Mouse (Mus musculus) hindbrain, embryonic 14.5 days (tissue): ENCODE measurements at regions not wholly inside any gene's neighbourhood (a gene's known extent, or its start where the extent isn't known, plus 50 kb on each side); places are given as distances from the start of the nearest gene placed in this dataset.

Source experiments
- ATAC-seq: fragments of 200-750 bp; cut with Nextera tagmentation; 2 replicates; pipeline ENCODE4 v1.8.0; 2017; ENCODE audit warnings: moderate number of reproducible peaks, mild to moderate bottlenecking, moderate TSS enrichment, moderate library complexity; ENCODE audit not compliant: low FRiP score
- DNase-seq: peaks from one replicate; pipeline ENCODE4 v3.0.0-alpha.2; 2015; ENCODE audit warnings: low spot score
- H3K27ac ChIP-seq: fragments of 300-500 bp; sonication (generic); 2 replicates; pipeline ENCODE4 v1.5.1; 2014; ENCODE audit warnings: mild to moderate bottlenecking, moderate library complexity
- H3K27me3 ChIP-seq: fragments of 300-500 bp; sonication (generic); 2 replicates; pipeline ENCODE4 v1.6.1; 2014; ENCODE audit warnings: mild to moderate bottlenecking, low read length, mixed read lengths; ENCODE audit not compliant: control insufficient read depth, insufficient read depth
- H3K36me3 ChIP-seq: fragments of 300-500 bp; sonication (generic); replicated peaks from 2 replicates; pipeline ENCODE4 v1.6.1; 2014; ENCODE audit not compliant: control insufficient read depth, insufficient read depth
- H3K4me1 ChIP-seq: fragments of 300-500 bp; sonication (generic); replicated peaks from 2 replicates; pipeline ENCODE4 v1.6.1; 2014; ENCODE audit warnings: antibody characterized with exemption, low read length, mixed read lengths; ENCODE audit not compliant: control insufficient read depth, insufficient read depth
- H3K4me2 ChIP-seq: fragments of 300-500 bp; sonication (generic); replicated peaks from 2 replicates; pipeline ENCODE4 v1.6.1; 2014; ENCODE audit warnings: mild to moderate bottlenecking, moderate library complexity
- H3K4me3 ChIP-seq: fragments of 300-500 bp; sonication (generic); replicated peaks from 2 replicates; pipeline ENCODE4 v1.5.1; 2014; ENCODE audit warnings: mild to moderate bottlenecking, low read length
- H3K9ac ChIP-seq: fragments of 300-500 bp; sonication (generic); 2 replicates; pipeline ENCODE4 v1.6.1; 2014
- H3K9me3 ChIP-seq: fragments of 300-500 bp; sonication (generic); 2 replicates; pipeline ENCODE4 v1.6.1; 2016; ENCODE audit warnings: low read length; ENCODE audit not compliant: control insufficient read depth
- WGBS: fragments of 180-500 bp; shearing (Covaris S2); extraction: QIAGEN DNeasy Blood & Tissue Kit; methylation state at CpG from one replicate; pipeline ENCODE4 v1.1.7; 2014; 5-methylcytosine and 5-hydroxymethylcytosine counted together

- Histone ChIP-seq H3K27ac (no peak overlapping the region), H3K9ac (no peak overlapping the region), H3K9me3 (no peaks in the 10 kb centered on the region), H3K36me3 (no peaks in the 10 kb centered on the region), H3K4me1 (peaks cover 20% of the 10 kb centered on the region), H3K4me3 (no peak overlapping the region), H3K4me2 (no peak overlapping the region), H3K27me3 (peaks cover 48% of the 10 kb centered on the region)
- DNase-seq (no peak), ATAC-seq (no peak)
- 38% methylated on average over 3 of the region's 3 CpGs for WGBS
Measured at GRCm38 (mm10) chr8:12500291-12500690, 72.5 kb upstream of the Spaca7 start.

GRCm38 (mm10) chr8:12501824-12502223 lies 71.0 kb upstream of the Spaca7 start:
- WGBS = 5% methylated on average over 11 of the region's 11 CpGs
- no peak for ATAC-seq
- Histone ChIP-seq H3K4me1 (peaks cover 20% of the 10 kb centered on the region), H3K9me3 (no peaks in the 10 kb centered on the region), H3K36me3 (no peaks in the 10 kb centered on the region), H3K4me3 (peak overlapping the region; percentile 25; the same call in 1 of the 2 replicates), H3K9ac (peak overlapping the region; percentile 37; the same call in 1 of the 2 replicates), H3K4me2 (peak overlapping the region; percentile 52), H3K27me3 (peaks cover 55% of the 10 kb centered on the region), H3K27ac (no peak overlapping the region)
- DNase-seq = no peak

- H3K4me3 ChIP-seq = peak overlapping the region; percentile 25
- H3K9ac ChIP-seq = peak overlapping the region; percentile 37
- H3K4me1 ChIP-seq = peaks cover 20% of the 10 kb centered on the region
- H3K27me3 ChIP-seq = peaks cover 55% of the 10 kb centered on the region
- WGBS = 0% methylated on average over 22 of the region's 22 CpGs
- DNase-seq = no peak
- no peaks in the 10 kb centered on the region for H3K9me3 ChIP-seq
- ATAC-seq = peak; percentile 71
- no peak overlapping the region for H3K27ac ChIP-seq
- no peaks in the 10 kb centered on the region for H3K36me3 ChIP-seq
- peak overlapping the region; percentile 52 for H3K4me2 ChIP-seq
Measured at GRCm38 (mm10) chr8:12502321-12502775, 70.5 kb upstream of the Spaca7 start.

GRCm38 (mm10) chr8:12502856-12503255 lies 70.0 kb upstream of the Spaca7 start:
- peaks cover 20% of the 10 kb centered on the region for H3K4me1 ChIP-seq
- H3K27me3 ChIP-seq = peaks cover 50% of the 10 kb centered on the region
- no peaks in the 10 kb centered on the region for H3K36me3 ChIP-seq
- H3K9me3 ChIP-seq = no peaks in the 10 kb centered on the region
- no peak for ATAC-seq
- DNase-seq = no peak
- no peak overlapping the region for H3K4me3 ChIP-seq
- WGBS = 7% methylated on average over 6 of the region's 6 CpGs
- H3K9ac ChIP-seq = no peak overlapping the region
- peak overlapping the region; percentile 65; the same call in 1 of the 2 replicates for H3K27ac ChIP-seq
- peak overlapping the region; percentile 52 for H3K4me2 ChIP-seq

- no peak overlapping the region for H3K27ac ChIP-seq
Measured at GRCm38 (mm10) chr8:12503344-12503743, 69.5 kb upstream of the Spaca7 start.

GRCm38 (mm10) chr8:12504240-12504639 lies 68.6 kb upstream of the Spaca7 start:
- no peaks in the 10 kb centered on the region for H3K9me3 ChIP-seq
- 1% methylated on average over 11 of the region's 11 CpGs for WGBS
- H3K36me3 ChIP-seq = no peaks in the 10 kb centered on the region
- peaks cover 47% of the 10 kb centered on the region for H3K27me3 ChIP-seq
- H3K4me1 ChIP-seq = peaks cover 20% of the 10 kb centered on the region
- ATAC-seq (no peak), DNase-seq (no peak)
- H3K4me2 ChIP-seq = peak overlapping the region; percentile 22; the same call in 1 of the 2 replicates
- H3K9ac ChIP-seq = no peak overlapping the region
- H3K27ac ChIP-seq = no peak overlapping the region
- no peak overlapping the region for H3K4me3 ChIP-seq

More at GRCm38 (mm10) chr8:12503344-12503743, 69.5 kb upstream of the Spaca7 start:
- Histone ChIP-seq H3K4me1 (peaks cover 20% of the 10 kb centered on the region), H3K4me3 (no peak overlapping the region), H3K36me3 (no peaks in the 10 kb centered on the region), H3K9me3 (no peaks in the 10 kb centered on the region), H3K4me2 (0 out of 2 replicates have a peak overlapping the region, but pooled peaks have one; percentile 52), H3K9ac (no peak overlapping the region), H3K27me3 (peaks cover 47% of the 10 kb centered on the region)
- 4% methylated on average over 14 of the region's 14 CpGs for WGBS
- DNase-seq (no peak), ATAC-seq (no peak)

- 11% methylated on average over 3 of the region's 3 CpGs for WGBS
- H3K9ac ChIP-seq = no peak overlapping the region
- H3K9me3 ChIP-seq = no peaks in the 10 kb centered on the region
- peaks cover 47% of the 10 kb centered on the region for H3K27me3 ChIP-seq
- DNase-seq (no peak), ATAC-seq (no peak)
- H3K27ac ChIP-seq = no peak overlapping the region
- H3K4me1 ChIP-seq = peaks cover 20% of the 10 kb centered on the region
- no peaks in the 10 kb centered on the region for H3K36me3 ChIP-seq
- no peak overlapping the region for H3K4me2 ChIP-seq
- no peak overlapping the region for H3K4me3 ChIP-seq
Measured at GRCm38 (mm10) chr8:12504777-12505176, 68.1 kb upstream of the Spaca7 start.

GRCm38 (mm10) chr8:12510233-12510632 lies 62.6 kb upstream of the Spaca7 start:
- H3K27ac ChIP-seq = no peak overlapping the region
- ATAC-seq = no peak
- no peaks in the 10 kb centered on the region for H3K36me3 ChIP-seq
- H3K27me3 ChIP-seq = peaks cover 7% of the 10 kb centered on the region; the same call in 1 of the 2 replicates
- DNase-seq = no peak
- no peaks in the 10 kb centered on the region for H3K4me1 ChIP-seq
- no peaks in the 10 kb centered on the region for H3K9me3 ChIP-seq
- no peak overlapping the region for H3K4me3 ChIP-seq
- no peak overlapping the region for H3K9ac ChIP-seq
- WGBS = 63% methylated on average over 2 of the region's 2 CpGs
- no peak overlapping the region for H3K4me2 ChIP-seq

- H3K27ac ChIP-seq = no peak overlapping the region
- DNase-seq (no peak), ATAC-seq (no peak)
- no peaks in the 10 kb centered on the region for H3K27me3 ChIP-seq
- H3K36me3 ChIP-seq = no peaks in the 10 kb centered on the region
- no peak overlapping the region for H3K9ac ChIP-seq
- 42% methylated on average over 9 of the region's 9 CpGs for WGBS
- no peaks in the 10 kb centered on the region for H3K9me3 ChIP-seq
- no peak overlapping the region for H3K4me2 ChIP-seq
- no peaks in the 10 kb centered on the region for H3K4me1 ChIP-seq
- no peak overlapping the region for H3K4me3 ChIP-seq
Measured at GRCm38 (mm10) chr8:12513042-12513441, 59.8 kb upstream of the Spaca7 start.

- Histone ChIP-seq H3K27me3 (no peaks in the 10 kb centered on the region), H3K9me3 (peaks cover 4% of the 10 kb centered on the region; the same call in 1 of the 2 replicates), H3K9ac (no peak overlapping the region), H3K36me3 (no peaks in the 10 kb centered on the region), H3K27ac (no peak overlapping the region), H3K4me3 (no peak overlapping the region), H3K4me2 (no peak overlapping the region), H3K4me1 (no peaks in the 10 kb centered on the region)
- WGBS = 71% methylated on average over 7 of the region's 7 CpGs
- ATAC-seq (no peak), DNase-seq (no peak)
Measured at GRCm38 (mm10) chr8:12514138-12514537, 58.7 kb upstream of the Spaca7 start.
